Mouse (Mus musculus): Measurements from ENCODE around the gene Vmn1r58. TPM values are rescaled to one million over a fixed set of nuclear protein-coding genes. Genes with fewer than 3 reads are reported as not detected.
"Not testable (repeated sequence)": the region's sequence is repeated elsewhere in the genome, so short reads cannot be mapped to it uniquely, and the experiment has no call there.

Vmn1r58 gene
- not detected in 2 replicates for polyA plus RNA-seq (2012; ENCODE audit: insufficient read depth, insufficient read length, low replicate concordance, missing spikeins)

GRCm38 (mm10) chr7:5413296-5413695 is at the start of gene Vmn1r58:
Gene Vmn1r58, minus strand, starts transcription at chr7:5413396.
- not testable (repeated sequence) for H3K4me3 ChIP-seq (ENCODE audit: insufficient read depth, low read depth, low read length); H3K27ac ChIP-seq (ENCODE audit: insufficient read depth, low read depth, low read length); H3K4me1 ChIP-seq (ENCODE audit: control insufficient read depth, insufficient read depth, low read length)

GRCm38 (mm10) chr7:5456674-5457073 is 43.5 kb upstream of the Vmn1r58 start, which contains the start of gene Vmn1r59:
Gene Vmn1r59, minus strand, starts transcription at chr7:5456774.
- TF ChIP-seq CTCF (IDR thresholded peaks at IDR 0.05; ENCODE audit: insufficient read depth, low read depth, low read length) (no peak), POLR2A (IDR thresholded peaks at IDR 0.05; ENCODE audit: insufficient read depth, low read depth, low read length) (no peak)
- H3K4me1 ChIP-seq (ENCODE audit: control insufficient read depth, insufficient read depth, low read length): no peaks in the 10 kb centered on the region
- no peak within 1 kb of the TSS for H3K4me3 ChIP-seq (ENCODE audit: insufficient read depth, low read depth, low read length)
- H3K27ac ChIP-seq (ENCODE audit: insufficient read depth, low read depth, low read length): no peak within 1 kb of the TSS

DNA sequence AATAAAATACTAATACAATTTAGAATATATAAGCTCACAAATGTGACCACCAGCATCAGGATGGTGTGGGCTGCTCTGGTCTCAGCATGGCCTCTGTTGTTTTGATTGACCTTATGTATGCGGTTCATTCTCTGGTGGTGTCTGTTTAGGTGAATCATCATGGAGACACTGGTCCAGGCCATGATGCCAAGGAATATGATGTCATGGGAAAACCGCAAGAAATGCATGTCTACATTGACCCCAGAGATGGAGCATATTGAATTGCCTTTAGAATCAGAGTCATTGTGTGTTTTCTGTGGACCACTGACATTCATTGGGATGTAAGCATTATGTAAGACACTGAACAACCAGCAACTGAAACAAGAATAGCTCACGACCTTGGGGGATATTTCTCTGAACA is 40.8 kb upstream of the Vmn1r58 start:
- not testable (repeated sequence) for H3K4me3 ChIP-seq (ENCODE audit: insufficient read depth, low read depth, low read length); H3K27ac ChIP-seq (ENCODE audit: insufficient read depth, low read depth, low read length); H3K4me1 ChIP-seq (ENCODE audit: control insufficient read depth, insufficient read depth, low read length)
- WGBS: 66% methylated on average over 3 of the region's 3 CpGs

DNA sequence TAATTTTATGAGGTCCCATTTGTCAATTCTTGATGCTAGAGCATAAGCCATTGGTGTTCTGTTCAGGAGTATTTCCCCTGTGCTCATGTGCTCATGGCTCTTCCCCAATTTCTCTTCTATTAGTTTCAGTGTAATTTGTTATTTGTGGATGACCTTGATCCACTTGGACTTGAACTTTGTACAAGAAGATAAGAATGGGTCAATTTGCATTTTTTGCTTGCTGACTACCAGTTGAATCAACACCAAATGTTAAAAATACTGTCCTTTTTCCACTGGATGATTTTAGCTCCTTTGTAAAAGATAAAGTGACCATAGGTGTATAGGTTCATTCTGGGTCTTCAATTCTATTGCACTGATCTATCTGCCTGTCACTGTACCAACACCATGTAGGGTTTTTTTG is 35.4 kb upstream of the Vmn1r58 start:
- no peak for TF ChIP-seq CTCF (IDR thresholded peaks at IDR 0.05; ENCODE audit: insufficient read depth, low read depth, low read length)
- no peak for TF ChIP-seq POLR2A (IDR thresholded peaks at IDR 0.05; ENCODE audit: insufficient read depth, low read depth, low read length)
- H3K4me1 ChIP-seq (ENCODE audit: control insufficient read depth, insufficient read depth, low read length): no peaks in the 10 kb centered on the region
- no peak overlapping the region for H3K27ac ChIP-seq (ENCODE audit: insufficient read depth, low read depth, low read length)
- H3K4me3 ChIP-seq (ENCODE audit: insufficient read depth, low read depth, low read length): no peak overlapping the region

DNA sequence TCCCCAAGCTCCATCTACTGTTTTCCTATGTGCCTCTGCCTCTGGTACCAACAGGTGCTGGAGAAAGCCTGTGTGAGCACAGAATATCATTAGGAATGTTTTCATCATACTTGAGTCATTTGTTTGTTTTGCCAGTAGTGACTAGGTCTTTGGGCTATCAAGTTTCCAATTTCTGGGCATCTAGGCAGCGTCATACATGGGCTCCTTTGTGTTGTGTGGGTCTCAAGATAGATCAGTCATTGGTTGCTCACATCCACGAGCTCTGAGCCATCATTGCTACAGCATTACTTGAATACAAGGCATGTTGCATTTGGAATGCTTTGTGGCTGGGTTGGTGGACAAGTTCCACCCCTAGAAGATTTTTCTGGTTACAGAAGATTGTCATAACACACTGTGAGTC is 7.0 kb downstream of the Vmn1r58 start:
- H3K4me3 ChIP-seq (ENCODE audit: insufficient read depth, low read depth, low read length): no peak overlapping the region
- H3K27ac ChIP-seq (ENCODE audit: insufficient read depth, low read depth, low read length): no peak overlapping the region
- TF ChIP-seq POLR2A (IDR thresholded peaks at IDR 0.05; ENCODE audit: insufficient read depth, low read depth, low read length): no peak
- no peaks in the 10 kb centered on the region for H3K4me1 ChIP-seq (ENCODE audit: control insufficient read depth, insufficient read depth, low read length)
- WGBS: 31% methylated on average over 2 of the region's 2 CpGs

DNA sequence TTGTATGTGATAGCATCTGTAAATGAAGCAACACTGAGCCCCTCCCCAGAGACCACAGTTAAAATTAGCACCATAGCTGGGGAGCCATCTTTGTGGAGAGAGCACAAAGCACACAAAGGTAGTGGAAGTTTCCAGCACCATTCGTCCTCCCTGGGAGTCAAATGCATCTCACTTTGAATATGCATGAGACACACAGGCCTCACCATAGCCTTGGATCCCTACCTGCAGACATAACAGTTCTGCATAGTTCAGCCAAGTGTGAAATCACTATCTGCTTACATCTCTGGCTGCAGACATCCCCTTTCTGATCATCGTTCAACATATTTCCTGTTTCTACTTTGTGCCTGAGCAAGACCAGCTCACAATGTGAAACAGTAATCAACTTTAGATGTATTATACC is 46.5 kb downstream of the Vmn1r58 start:
- TF ChIP-seq CTCF (IDR thresholded peaks at IDR 0.05; ENCODE audit: insufficient read depth, low read depth, low read length) (no peak), POLR2A (IDR thresholded peaks at IDR 0.05; ENCODE audit: insufficient read depth, low read depth, low read length) (no peak)
- WGBS: 83% methylated on average over 2 of the region's 2 CpGs
- H3K4me3 ChIP-seq (ENCODE audit: insufficient read depth, low read depth, low read length): no peak overlapping the region
- H3K4me1 ChIP-seq (ENCODE audit: control insufficient read depth, insufficient read depth, low read length): no peaks in the 10 kb centered on the region
- no peak overlapping the region for H3K27ac ChIP-seq (ENCODE audit: insufficient read depth, low read depth, low read length)

DNA sequence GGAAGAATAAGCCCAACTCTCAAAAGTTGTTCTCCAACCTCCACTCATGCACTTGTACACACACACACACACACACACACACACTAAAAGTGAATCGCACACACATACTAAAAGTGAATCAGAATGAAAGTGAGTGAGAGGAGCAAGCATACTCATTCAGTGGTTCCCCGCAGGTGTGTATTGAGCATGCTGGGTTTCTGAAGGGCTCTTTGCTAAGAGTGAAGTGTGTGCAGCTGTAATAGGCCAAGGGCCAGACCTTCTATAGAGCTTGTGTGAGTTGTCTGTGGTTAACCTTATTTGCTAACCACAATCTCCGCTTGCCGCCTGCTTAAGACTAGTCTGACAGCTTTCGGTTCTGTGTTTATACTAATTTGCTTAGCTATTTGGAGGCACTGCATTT is 49.6 kb downstream of the Vmn1r58 start:
- no peak overlapping the region for H3K27ac ChIP-seq (ENCODE audit: insufficient read depth, low read depth, low read length)
- no peak overlapping the region for H3K4me3 ChIP-seq (ENCODE audit: insufficient read depth, low read depth, low read length)
- TF ChIP-seq CTCF (IDR thresholded peaks at IDR 0.05; ENCODE audit: insufficient read depth, low read depth, low read length) (no peak), POLR2A (IDR thresholded peaks at IDR 0.05; ENCODE audit: insufficient read depth, low read depth, low read length) (no peak)
- 94% methylated on average over 5 of the region's 5 CpGs for WGBS
- no peaks in the 10 kb centered on the region for H3K4me1 ChIP-seq (ENCODE audit: control insufficient read depth, insufficient read depth, low read length)

Other genes starting within 250 kb of the Vmn1r58 start
- not detected in 2 replicates for gene Vmn1r56, start 216.6 kb downstream of the Vmn1r58 start, polyA plus RNA-seq (2012; ENCODE audit: insufficient read depth, insufficient read length, low replicate concordance, missing spikeins)
- gene Vmn1r57, start 194.9 kb downstream of the Vmn1r58 start, polyA plus RNA-seq (2012; ENCODE audit: insufficient read depth, insufficient read length, low replicate concordance, missing spikeins): not detected in 2 replicates
- not detected in 2 replicates for gene Gm5065, start 62.9 kb downstream of the Vmn1r58 start, polyA plus RNA-seq (2012; ENCODE audit: insufficient read depth, insufficient read length, low replicate concordance, missing spikeins)
- gene Nlrp2, start 62.4 kb downstream of the Vmn1r58 start, polyA plus RNA-seq (2012; ENCODE audit: insufficient read depth, insufficient read length, low replicate concordance, missing spikeins): not detected in 2 replicates
- not detected in 2 replicates for gene Vmn1r59, start 43.4 kb upstream of the Vmn1r58 start, polyA plus RNA-seq (2012; ENCODE audit: insufficient read depth, insufficient read length, low replicate concordance, missing spikeins)
- not detected in 2 replicates for gene Vmn2r28, start 80.6 kb upstream of the Vmn1r58 start, polyA plus RNA-seq (2012; ENCODE audit: insufficient read depth, insufficient read length, low replicate concordance, missing spikeins)
- not detected in 2 replicates for gene Vmn1r60, start 133.9 kb upstream of the Vmn1r58 start, polyA plus RNA-seq (2012; ENCODE audit: insufficient read depth, insufficient read length, low replicate concordance, missing spikeins)
- not detected in 2 replicates for gene Vmn1r61, start 199.9 kb upstream of the Vmn1r58 start, polyA plus RNA-seq (2012; ENCODE audit: insufficient read depth, insufficient read length, low replicate concordance, missing spikeins)

Measured in olfactory bulb, adult 2 months (tissue).